Mouse (Mus musculus) cerebellum, adult 2 months (tissue): ENCODE results near the gene Gtdc1.

Experiments
- CTCF ChIP-seq: fragments of 200-500 bp; IDR thresholded peaks from 2 replicates; pipeline ENCODE4 v1.5.1; 2011; ENCODE audit warnings: low read depth, mild to moderate bottlenecking, control low read depth, low read length, moderate library complexity, borderline replicate concordance; ENCODE audit not compliant: insufficient read depth
- POLR2A ChIP-seq: fragments of 200-500 bp; IDR thresholded peaks from 2 replicates; pipeline ENCODE4 v1.6.1; 2011; ENCODE audit warnings: low read length, control low read depth, borderline replicate concordance; ENCODE audit not compliant: insufficient read depth

- no peak for TF ChIP-seq POLR2A
- no peak for TF ChIP-seq CTCF
Measured at GRCm38 (mm10) chr2:44923056-44923883, 4.2 kb downstream of the Gtdc1 start.
